Mouse (Mus musculus) G1E (cell line): ENCODE measurements around the gene Angel2. TPM values are rescaled to one million over a fixed set of nuclear protein-coding genes. Genes with fewer than 3 reads are reported as not detected.

Experiments
- ATAC-seq: 2 replicates; pipeline ENCODE4 v1.8.0; 2016; ENCODE audit warnings: mild to moderate bottlenecking; ENCODE audit not compliant: insufficient number of reproducible peaks, poor library complexity, low FRiP score, severe bottlenecking; ENCODE audit errors: extremely low read depth
- DNase-seq: peaks from one replicate; pipeline ENCODE4 v3.0.0; 2012; ENCODE audit warnings: low spot score
- H3K27me3 ChIP-seq: 2 replicates; pipeline ENCODE4 v1.6.1; 2012; ENCODE audit warnings: mild to moderate bottlenecking, low read length, inconsistent platforms; ENCODE audit not compliant: insufficient read depth
- H3K36me3 ChIP-seq: replicated peaks from 2 replicates; pipeline ENCODE3; 2012; ENCODE audit warnings: mild to moderate bottlenecking, inconsistent platforms
- H3K4me1 ChIP-seq: 2 replicates; pipeline ENCODE4 v1.6.1; 2012; ENCODE audit warnings: low read depth, low read length, inconsistent platforms, mixed read lengths; ENCODE audit not compliant: insufficient read depth
- H3K4me3 ChIP-seq: 2 replicates; pipeline ENCODE4 v1.5.1; 2012; ENCODE audit warnings: low read depth, mild to moderate bottlenecking, inconsistent platforms, low read length, moderate library complexity, mixed read lengths
- H3K9me3 ChIP-seq: replicated peaks from 2 replicates; pipeline ENCODE4 v1.6.1; 2012; ENCODE audit warnings: inconsistent platforms
- CTCF ChIP-seq: IDR thresholded peaks from 2 replicates; pipeline ENCODE4 v1.5.1; 2012; ENCODE audit warnings: low read depth, low read length, inconsistent platforms, mixed read lengths
- GATA1 ChIP-seq: IDR thresholded peaks from 2 replicates; pipeline ENCODE4 v1.6.1; 2012; ENCODE audit warnings: borderline replicate concordance, low read length, inconsistent platforms, mixed read lengths
- GATA2 ChIP-seq: IDR thresholded peaks from 2 replicates; pipeline ENCODE4 v1.6.1; 2012; ENCODE audit warnings: low read depth, low read length, inconsistent platforms, borderline replicate concordance
- POLR2AphosphoS5 ChIP-seq: IDR thresholded peaks from 2 replicates; pipeline ENCODE4 v1.6.1; 2012; ENCODE audit warnings: low read depth, low read length, inconsistent platforms; ENCODE audit not compliant: insufficient replicate concordance
- TAL1 ChIP-seq: conservative IDR thresholded peaks from 2 replicates; pipeline ENCODE4 v1.6.1; 2012; ENCODE audit warnings: low read depth, low read length, inconsistent platforms, mixed read lengths
- polyA plus RNA-seq: library from polyadenylated mRNA; stranded (reverse); fragments of >175 nt; gene quantifications from 2 replicates; pipeline ENCODE4 v1.2.3, GENCODE M21; 2012
- total RNA-seq, 2 experiments: library from RNA; stranded (forward) in 1 of 2; stranded (reverse) in 1 of 2; fragments of 200-1000 nt in 1 of 2; fragments of >200 nt in 1 of 2; fragmentation: Nextera tagmentation in 1 of 2; gene quantifications; 2 replicates each; pipeline ENCODE4 v1.2.3; 2014 to 2017

Gene Angel2
- total and polyA plus RNA-seq, 3 experiments: 11.4 to 43.9 (median 43.5) TPM

- TF ChIP-seq TAL1: no peak
- no peak for ATAC-seq
- H3K4me1 ChIP-seq: peaks cover 34% of the 10 kb centered on the region
- H3K9me3 ChIP-seq: no peaks in the 10 kb centered on the region
- peak overlapping the region; percentile 97 for H3K4me3 ChIP-seq
- H3K36me3 ChIP-seq: peaks cover 17% of the 10 kb centered on the region
- no peaks in the 10 kb centered on the region for H3K27me3 ChIP-seq
- no peak for DNase-seq
Measured at GRCm38 (mm10) chr1:190910836-190911235, 14.1 kb upstream of the Angel2 start.

- Histone ChIP-seq H3K36me3 (peaks cover 12% of the 10 kb centered on the region), H3K4me3 (peak within 1 kb of the TSS; percentile 97), H3K9me3 (no peaks in the 10 kb centered on the region), H3K27me3 (no peaks in the 10 kb centered on the region), H3K4me1 (peaks cover 37% of the 10 kb centered on the region)
- DNase-seq (peak; percentile 58), ATAC-seq (peak; percentile 87)
- TF ChIP-seq TAL1: no peak
- no peak for TF ChIP-seq POLR2AphosphoS5
Measured at GRCm38 (mm10) chr1:190911415-190912123, 13.3 kb upstream of the Angel2 start, which contains the start of gene Rps6kc1. TSS of gene Rps6kc1 (minus strand) at chr1:190911770.

- H3K4me3 ChIP-seq: no peak overlapping the region
- H3K36me3 ChIP-seq: peaks cover 12% of the 10 kb centered on the region
- H3K27me3 ChIP-seq: no peaks in the 10 kb centered on the region
- TF ChIP-seq GATA1 (no peak), GATA2 (no peak), TAL1 (no peak), CTCF (no peak), POLR2AphosphoS5 (no peak)
- H3K4me1 ChIP-seq: peaks cover 37% of the 10 kb centered on the region
- no peaks in the 10 kb centered on the region for H3K9me3 ChIP-seq
- DNase-seq: no peak
- ATAC-seq: no peak
Measured at GRCm38 (mm10) chr1:190912623-190913022, 12.3 kb upstream of the Angel2 start.

GRCm38 (mm10) chr1:190918938-190919337 lies 6.0 kb upstream of the Angel2 start:
- Histone ChIP-seq H3K4me3 (no peak overlapping the region), H3K4me1 (peaks cover 14% of the 10 kb centered on the region), H3K36me3 (no peaks in the 10 kb centered on the region), H3K9me3 (no peaks in the 10 kb centered on the region), H3K27me3 (peaks cover 23% of the 10 kb centered on the region)
- no peak for DNase-seq
- TF ChIP-seq GATA1: no peak
- TF ChIP-seq CTCF: no peak
- TF ChIP-seq TAL1: no peak
- no peak for TF ChIP-seq POLR2AphosphoS5
- no peak for TF ChIP-seq GATA2
- no peak for ATAC-seq

GRCm38 (mm10) chr1:190919725-190920469 lies 5.0 kb upstream of the Angel2 start:
- no peak for ATAC-seq
- H3K9me3 ChIP-seq: no peaks in the 10 kb centered on the region
- no peaks in the 10 kb centered on the region for H3K36me3 ChIP-seq
- DNase-seq: no peak
- no peak for TF ChIP-seq GATA2
- no peak for TF ChIP-seq CTCF
- TF ChIP-seq TAL1: no peak
- TF ChIP-seq POLR2AphosphoS5: no peak
- TF ChIP-seq GATA1: no peak
- no peak overlapping the region for H3K4me3 ChIP-seq
- peaks cover 14% of the 10 kb centered on the region for H3K4me1 ChIP-seq
- peaks cover 23% of the 10 kb centered on the region for H3K27me3 ChIP-seq

GRCm38 (mm10) chr1:190927311-190927710 lies 2.4 kb downstream of the Angel2 start:
- Histone ChIP-seq H3K27me3 (peaks cover 9% of the 10 kb centered on the region), H3K9me3 (no peaks in the 10 kb centered on the region), H3K36me3 (peaks cover 14% of the 10 kb centered on the region), H3K4me3 (peak overlapping the region; percentile 46; the same call in 1 of the 2 replicates), H3K4me1 (peaks cover 19% of the 10 kb centered on the region)
- DNase-seq (no peak), ATAC-seq (no peak)
- TF ChIP-seq POLR2AphosphoS5: no peak
- no peak for TF ChIP-seq GATA1
- TF ChIP-seq GATA2: no peak
- TF ChIP-seq TAL1: no peak
- TF ChIP-seq CTCF: no peak

- ATAC-seq (peak; percentile 9), DNase-seq (peak; percentile 17)
- Histone ChIP-seq H3K27me3 (peaks cover 4% of the 10 kb centered on the region), H3K36me3 (peaks cover 16% of the 10 kb centered on the region), H3K9me3 (no peaks in the 10 kb centered on the region), H3K4me3 (peak overlapping the region; percentile 79), H3K4me1 (peaks cover 19% of the 10 kb centered on the region)
- TF ChIP-seq GATA1 (no peak), CTCF (no peak), TAL1 (no peak), POLR2AphosphoS5 (no peak; the same call in 1 of the 2 replicates), GATA2 (no peak)
Measured at GRCm38 (mm10) chr1:190927751-190928369, 2.9 kb downstream of the Angel2 start.
